Mouse (Mus musculus): ENCODE data around the gene Kat2b. TPM values are rescaled to one million over a fixed set of nuclear protein-coding genes. Genes with fewer than 3 reads are reported as not detected.
"Not testable (repeated sequence)": the region's sequence is repeated elsewhere in the genome, so short reads cannot be mapped to it uniquely, and the experiment has no call there.

The Kat2b gene
- polyA plus RNA-seq, 1 experiment from 2014 or later, result 9.8 TPM

- ATAC-seq, result no peak
- no peaks in the 10 kb centered on the region for H3K27me3 ChIP-seq (replicated peaks; ENCODE audit: insufficient read depth, low read length)
- TF ChIP-seq CTCF (IDR thresholded peaks at IDR 0.05) (no peak), EP300 (IDR thresholded peaks at IDR 0.05) (no peak)
- no peaks in the 10 kb centered on the region for H3K9me3 ChIP-seq (ENCODE audit: low read length)
- 72% methylated on average over 1 of the region's 1 CpGs for WGBS
- no peak overlapping the region for H3K4me2 ChIP-seq (replicated peaks; ENCODE audit: low read depth, low read length)
- no peak overlapping the region for H3K27ac ChIP-seq (ENCODE audit: low read length)
- DNase-seq (ENCODE audit: low spot score), result no peak
- H3K4me3 ChIP-seq (ENCODE audit: low read depth, low read length), result no peak overlapping the region
- H3K9ac ChIP-seq (replicated peaks; ENCODE audit: low read depth), result no peak overlapping the region
- H3K36me3 ChIP-seq (ENCODE audit: insufficient read depth, low read length), result no peaks in the 10 kb centered on the region
- H3K4me1 ChIP-seq (ENCODE audit: insufficient read depth, low read depth, low read length), result no peaks in the 10 kb centered on the region
Measured at GRCm38 (mm10) chr17:53718474-53718873, 151.8 kb downstream of the Kat2b start.

DNA sequence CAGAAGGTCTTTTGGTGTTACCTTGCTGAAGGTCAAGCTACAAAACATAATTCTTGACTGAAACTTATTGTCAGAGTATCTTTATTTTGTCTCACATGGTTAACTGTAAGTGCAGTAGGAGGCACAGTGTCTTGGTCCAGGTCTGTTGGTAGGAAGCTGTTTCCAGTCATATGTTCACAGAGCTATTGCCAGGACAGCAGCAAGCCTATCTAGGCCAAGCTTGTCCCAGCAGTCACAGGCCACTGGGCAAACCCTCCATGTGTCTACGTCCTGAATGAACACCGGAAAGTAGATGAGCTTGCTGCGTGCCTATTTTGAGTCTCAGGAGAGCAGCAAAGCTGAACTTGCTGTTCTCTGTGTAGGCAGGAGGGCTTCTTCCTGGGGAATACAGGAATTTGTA, 152.3 kb downstream of the Kat2b start:
- 81% methylated on average over 3 of the region's 3 CpGs for WGBS
- ATAC-seq; DNase-seq (ENCODE audit: low spot score); H3K9me3 ChIP-seq (ENCODE audit: low read length); H3K9ac ChIP-seq (replicated peaks; ENCODE audit: low read depth); H3K4me3 ChIP-seq (ENCODE audit: low read depth, low read length); H3K27ac ChIP-seq (ENCODE audit: low read length); H3K36me3 ChIP-seq (ENCODE audit: insufficient read depth, low read length); H3K4me2 ChIP-seq (replicated peaks; ENCODE audit: low read depth, low read length); H3K4me1 ChIP-seq (ENCODE audit: insufficient read depth, low read depth, low read length); H3K27me3 ChIP-seq (replicated peaks; ENCODE audit: insufficient read depth, low read length): not testable (repeated sequence)

Other genes starting within 250 kb of the Kat2b start
- 1.6 and 1.7 TPM in 2 replicates for gene Efhb, start 103.5 kb upstream of the Kat2b start, polyA plus RNA-seq (2015; fragmentation: Nextera tagmentation; extraction: Ambion mirVana)
- gene Rab5a, start 87.6 kb upstream of the Kat2b start, polyA plus RNA-seq (2015; fragmentation: Nextera tagmentation; extraction: Ambion mirVana), result 87.6 and 98.2 TPM in 2 replicates
- gene Pp2d1, start 27.4 kb upstream of the Kat2b start, polyA plus RNA-seq (2015; fragmentation: Nextera tagmentation; extraction: Ambion mirVana), result 0.23 and 0.27 TPM in 2 replicates
- 1.5 and 2.8 TPM in 2 replicates for gene Sgo1, start 122.5 kb downstream of the Kat2b start, polyA plus RNA-seq (2015; fragmentation: Nextera tagmentation; extraction: Ambion mirVana)

Data from lung, postnatal 0 days (tissue).